Mouse (Mus musculus): ENCODE results near the gene Phf11c. TPM values are rescaled to one million over a fixed set of nuclear protein-coding genes. Genes with fewer than 3 reads are reported as not detected.
"Not testable (repeated sequence)": the region's sequence is repeated elsewhere in the genome, so short reads cannot be mapped to it uniquely, and the experiment has no call there.

The Phf11c gene
- polyA plus RNA-seq (2015; fragmentation: Nextera tagmentation; extraction: Ambion mirVana), result 4.2 and 5.8 TPM in 2 replicates

DNA sequence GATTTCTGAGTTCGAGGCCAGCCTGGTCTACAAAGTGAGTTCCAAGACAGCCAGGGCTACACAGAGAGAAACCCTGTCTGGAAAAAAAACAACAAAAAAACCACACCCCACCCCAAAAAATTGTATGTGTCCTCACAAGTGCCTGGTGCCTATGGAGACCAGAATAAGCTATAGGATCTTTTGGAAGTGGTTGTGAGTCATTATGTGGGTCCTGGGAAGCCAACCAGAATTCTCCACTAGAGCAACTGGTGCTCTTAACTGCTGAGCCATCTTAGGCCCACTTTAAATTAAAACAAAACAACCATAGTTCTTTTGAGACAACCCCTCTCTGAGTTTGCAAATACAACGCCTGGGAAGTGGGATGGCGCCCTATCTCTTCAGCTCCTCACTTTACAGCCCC lies at the start of gene Phf11c:
TSS of gene Phf11c (minus strand) at position 101 of the 400 bp plus-strand sequence.
- DNase-seq (ENCODE audit: low spot score), result no peak

DNA sequence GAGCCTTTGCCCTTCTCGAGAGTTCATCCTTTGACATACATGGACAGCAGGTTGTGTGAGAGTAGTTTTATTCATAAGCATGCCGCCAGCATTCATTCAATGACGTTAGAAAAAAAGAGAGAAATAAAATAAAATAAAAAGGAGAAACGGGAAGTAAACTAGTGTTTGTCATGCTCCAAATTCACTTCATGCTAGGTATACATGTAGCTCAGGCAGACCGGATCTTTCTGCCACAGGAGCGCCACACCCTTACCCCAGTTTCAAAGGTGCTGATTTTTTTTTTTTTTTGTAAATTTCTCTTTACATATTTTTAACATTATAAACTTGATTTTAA lies 46.3 kb upstream of the Phf11c start:
- no peak for DNase-seq (ENCODE audit: low spot score)

DNA sequence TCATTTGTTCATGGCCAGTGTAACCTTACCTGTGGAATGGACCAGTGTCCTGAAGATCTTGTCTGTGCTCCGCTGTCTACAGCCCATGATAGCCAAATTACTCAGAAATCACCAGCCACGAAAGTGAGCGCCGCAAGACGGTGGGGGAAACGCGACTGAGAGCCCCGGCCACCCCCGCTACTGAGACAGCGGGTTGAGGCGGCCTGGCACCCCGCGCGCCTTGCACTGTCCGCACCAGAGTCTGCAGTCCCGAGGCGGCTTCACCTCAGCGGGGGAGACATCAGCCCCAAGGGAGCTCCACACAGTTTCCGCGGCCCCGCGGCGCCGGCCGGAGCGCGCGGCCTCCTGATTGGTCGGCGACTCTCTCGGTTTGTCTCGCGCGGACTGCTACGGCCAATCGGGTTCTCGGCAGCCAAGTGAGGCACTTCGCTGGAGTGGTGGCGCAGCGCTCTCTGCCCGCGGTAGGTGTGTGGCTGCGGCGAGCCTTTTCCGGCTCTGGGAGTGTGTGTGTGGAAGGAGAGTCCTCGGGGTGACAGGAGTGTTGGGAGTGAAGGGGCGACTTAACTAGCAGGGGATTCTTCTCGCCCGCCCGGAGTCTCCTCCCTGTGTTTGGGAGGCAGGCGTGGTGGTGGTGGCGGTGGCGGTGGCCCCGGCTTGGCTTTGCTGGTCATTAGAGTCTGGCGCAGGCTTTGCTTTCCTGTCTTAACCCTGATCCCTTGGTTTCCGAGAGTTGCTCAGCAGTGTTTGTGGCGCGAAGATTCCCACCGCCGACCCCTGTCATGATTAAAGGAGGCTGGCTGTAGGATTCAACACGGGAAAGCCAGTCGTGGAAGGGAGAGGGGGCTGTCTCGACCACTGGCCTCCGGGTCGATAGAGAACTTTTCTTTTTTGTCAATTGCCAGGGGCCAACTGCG lies 45.6 kb upstream of the Phf11c start, which contains the start of the genes Setdb2 and Cab39l:
TSS of gene Setdb2 (minus strand) at position 327 of the 914 bp plus-strand sequence.
TSS of gene Cab39l (plus strand) at position 415 of the 914 bp plus-strand sequence.
- DNase-seq (ENCODE audit: low spot score), result peak; percentile 96

DNA sequence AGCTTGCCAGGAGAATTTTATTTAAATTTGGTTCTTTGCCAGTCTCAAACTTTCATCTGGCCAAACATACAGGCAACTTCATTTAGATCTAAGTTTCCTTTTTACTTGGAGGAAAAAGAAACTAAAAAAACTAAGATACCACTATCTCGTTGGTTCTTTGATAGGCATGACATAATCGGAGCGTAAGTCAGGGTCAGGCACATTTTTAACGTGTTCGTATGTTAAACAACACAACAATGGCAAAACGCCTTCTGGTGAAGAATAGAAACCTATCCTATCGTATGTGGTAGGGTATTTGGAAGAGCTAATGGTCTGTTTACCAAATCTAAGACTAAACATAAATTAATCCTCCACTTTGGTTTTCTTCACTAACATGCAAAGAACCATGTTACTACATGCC lies 44.9 kb upstream of the Phf11c start:
- peak; percentile 21 for DNase-seq (ENCODE audit: low spot score)

DNA sequence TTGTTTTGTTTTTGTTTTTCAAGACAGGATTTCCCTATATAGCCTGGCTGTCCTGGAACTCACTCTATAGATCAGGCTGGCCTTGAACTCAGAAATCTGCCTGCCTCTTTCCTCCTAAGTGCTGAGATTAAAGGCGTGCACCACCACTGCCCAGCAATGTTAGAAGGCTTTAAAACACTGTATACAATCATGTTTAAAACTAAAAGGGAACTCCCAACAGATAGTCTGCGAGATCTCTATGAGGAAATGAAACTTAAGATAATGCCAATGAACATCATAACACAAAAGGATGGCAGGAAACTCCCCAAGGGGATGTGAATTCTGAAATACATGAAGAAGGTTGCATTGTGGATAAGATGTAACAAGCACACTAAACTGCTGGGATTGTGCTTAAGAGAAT lies 43.3 kb upstream of the Phf11c start:
- DNase-seq (ENCODE audit: low spot score), result no peak

DNA sequence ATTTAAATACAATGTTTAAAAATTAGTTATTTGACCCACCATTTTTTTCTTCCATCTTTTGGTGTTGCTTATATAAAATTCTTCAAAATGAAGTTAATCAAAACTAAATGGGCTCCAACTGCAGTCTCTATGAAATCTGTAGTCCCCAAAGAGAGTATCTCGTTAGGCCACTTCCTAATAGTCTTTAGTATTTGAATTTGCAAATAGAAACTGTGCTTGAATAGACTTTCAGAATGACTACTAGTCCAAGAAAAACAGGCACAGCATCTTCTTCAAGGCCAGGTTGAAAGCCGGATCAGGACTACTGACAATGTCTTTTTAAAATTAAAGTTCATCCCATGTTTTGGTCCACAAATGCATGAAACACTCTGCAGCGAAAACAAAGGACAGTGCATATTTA lies 42.2 kb upstream of the Phf11c start:
- DNase-seq (ENCODE audit: low spot score), result no peak

DNA sequence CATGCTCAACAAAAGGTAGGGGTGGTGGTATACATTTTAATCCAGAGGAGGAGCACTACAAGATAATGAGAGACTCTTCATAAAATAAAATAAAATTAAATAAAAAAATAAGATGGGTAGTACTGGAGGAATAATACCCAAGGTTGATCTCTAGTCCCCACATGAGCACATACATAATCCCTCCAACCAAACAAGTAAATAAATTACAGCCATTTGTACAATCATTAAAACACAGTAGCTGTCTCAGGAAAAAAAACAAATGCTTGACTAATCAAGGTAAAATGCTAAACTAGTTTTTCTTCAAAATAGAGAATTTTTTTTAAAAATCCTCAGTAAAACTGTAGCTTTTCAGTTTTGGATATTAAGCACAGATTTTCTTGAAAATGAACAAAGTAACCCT lies 40.0 kb upstream of the Phf11c start:
- no peak for DNase-seq (ENCODE audit: low spot score)

DNA sequence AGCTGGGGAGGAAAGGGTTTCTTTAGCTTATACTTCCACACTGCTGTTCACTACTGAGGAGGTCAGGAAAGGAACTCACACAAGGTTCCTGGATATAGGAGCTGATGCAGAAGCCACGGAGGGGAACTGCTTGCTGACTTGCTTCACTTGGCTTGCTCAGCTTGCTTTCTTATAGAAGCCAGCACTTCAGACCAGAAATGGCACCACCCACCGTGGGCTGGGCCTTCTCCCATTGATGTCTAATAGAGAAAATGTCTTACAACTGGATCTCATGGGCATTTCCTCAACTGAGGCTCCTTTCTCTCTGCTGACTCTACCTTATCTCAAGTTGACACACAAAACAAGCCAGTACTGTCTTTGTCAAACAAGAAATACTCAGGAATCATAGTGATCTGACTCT lies 38.7 kb upstream of the Phf11c start:
- DNase-seq (ENCODE audit: low spot score), result no peak

DNA sequence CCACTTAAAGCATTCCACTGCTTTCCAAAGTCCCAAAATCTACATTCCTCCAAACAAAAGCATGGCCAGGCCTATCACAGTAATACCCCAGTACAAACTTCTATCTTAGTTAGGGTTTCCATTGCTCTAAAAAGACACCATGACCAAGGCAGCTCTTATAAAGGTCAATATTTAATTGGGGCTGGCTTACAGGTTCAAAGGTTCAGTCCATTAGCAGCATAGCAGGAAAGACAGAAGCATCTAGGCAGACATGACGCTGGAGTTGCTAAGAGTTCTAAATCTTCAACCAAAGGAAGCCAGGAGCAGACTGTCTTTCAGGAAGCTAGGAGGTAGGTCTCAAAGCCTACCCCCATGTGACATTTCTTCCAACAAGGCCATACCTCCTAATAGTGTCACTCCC lies 35.4 kb upstream of the Phf11c start:
- DNase-seq (ENCODE audit: low spot score), result no peak

DNA sequence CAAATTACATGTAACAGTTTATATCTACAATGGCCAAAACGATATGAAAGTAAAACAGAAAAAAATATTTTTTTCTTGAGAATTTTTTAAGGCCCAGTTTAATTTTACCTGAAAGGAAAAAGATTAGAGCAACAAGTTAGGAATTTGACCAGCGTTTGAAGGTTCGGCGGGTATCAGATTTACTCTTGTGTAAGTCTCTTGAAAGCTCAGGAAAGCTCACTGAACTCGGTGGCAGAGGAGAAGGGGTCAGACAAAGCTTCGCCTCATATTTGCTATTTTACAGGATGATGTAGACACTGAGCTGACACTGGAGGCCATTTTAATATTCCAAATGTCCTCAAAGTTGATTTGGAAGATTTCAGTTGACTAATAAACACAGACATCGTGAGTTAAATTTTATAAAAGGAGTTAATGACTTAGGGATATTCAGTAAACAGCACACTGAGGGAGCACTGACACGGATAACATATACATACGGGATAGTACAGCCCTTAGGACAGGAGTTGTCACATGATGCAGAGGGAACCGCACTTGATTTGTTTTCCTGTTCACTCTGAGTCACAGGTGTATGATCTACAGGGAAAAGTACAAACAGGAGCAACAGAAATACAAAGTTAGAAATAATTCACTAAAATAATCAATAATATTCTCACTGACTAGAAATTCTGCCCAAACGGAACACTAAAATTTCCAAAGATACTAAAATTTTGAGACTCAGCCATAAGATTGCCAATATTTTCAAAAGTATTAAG lies 27.9 kb upstream of the Phf11c start:
- DNase-seq (ENCODE audit: low spot score), result no peak

DNA sequence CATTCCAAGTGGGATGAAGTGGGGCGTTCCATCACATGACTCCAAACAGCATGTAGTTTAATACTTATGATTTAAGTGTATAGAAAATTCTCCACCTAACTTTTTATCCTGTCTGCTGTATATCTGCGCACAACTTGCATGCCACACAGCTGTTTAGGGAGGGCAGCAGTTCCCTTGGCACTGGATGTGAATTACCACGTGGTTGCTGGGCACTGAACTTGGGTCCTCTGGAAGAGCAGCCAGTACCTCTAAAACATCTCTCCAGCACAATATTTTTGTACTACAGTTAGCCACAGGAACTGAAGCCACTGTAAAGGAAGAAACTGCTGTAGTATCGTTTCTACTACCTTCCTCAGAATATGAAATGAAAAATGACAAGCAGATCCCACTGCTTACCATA lies 23.0 kb upstream of the Phf11c start:
- no peak for DNase-seq (ENCODE audit: low spot score)

DNA sequence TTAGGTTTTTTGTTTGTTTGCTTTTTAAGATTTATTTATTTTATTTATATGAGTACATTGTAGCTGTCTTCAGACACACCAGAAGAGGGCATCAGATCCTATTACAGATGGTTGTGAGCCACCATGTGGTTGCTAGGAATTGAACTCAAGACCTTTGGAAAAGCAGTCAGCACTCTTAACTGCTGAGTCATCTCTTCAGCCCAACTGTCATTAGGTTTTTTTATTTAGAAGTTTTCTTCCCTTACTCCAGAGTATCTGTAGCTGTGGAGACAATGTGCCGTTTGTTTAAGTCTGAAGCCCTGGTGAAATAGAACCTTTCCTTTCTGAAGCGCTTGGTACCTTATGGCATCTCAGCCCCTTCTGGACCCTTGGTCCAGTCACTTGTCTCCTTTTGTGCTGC lies 19.8 kb upstream of the Phf11c start:
- DNase-seq (ENCODE audit: low spot score), result not testable (repeated sequence)

DNA sequence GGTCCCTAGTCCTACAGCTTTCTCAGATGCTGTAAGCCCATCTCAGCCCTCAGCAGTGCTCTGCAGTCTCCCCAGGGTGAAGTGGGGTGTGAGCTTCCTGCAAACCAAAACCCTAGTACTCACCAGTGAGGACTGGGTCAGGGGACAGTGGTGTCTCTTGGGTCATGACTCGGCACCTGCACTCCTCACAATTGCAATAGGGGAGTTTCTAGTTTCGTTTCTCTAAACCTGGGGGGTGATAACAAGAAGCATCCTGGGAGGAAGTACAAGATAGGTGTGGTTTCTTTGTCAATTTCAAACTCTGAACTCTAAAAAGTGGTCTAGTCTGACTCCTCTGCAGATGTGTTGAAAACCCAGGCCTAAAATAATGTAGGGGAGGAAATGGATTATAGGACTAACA lies 1.8 kb upstream of the Phf11c start:
- peak; percentile 47 for DNase-seq (ENCODE audit: low spot score)

DNA sequence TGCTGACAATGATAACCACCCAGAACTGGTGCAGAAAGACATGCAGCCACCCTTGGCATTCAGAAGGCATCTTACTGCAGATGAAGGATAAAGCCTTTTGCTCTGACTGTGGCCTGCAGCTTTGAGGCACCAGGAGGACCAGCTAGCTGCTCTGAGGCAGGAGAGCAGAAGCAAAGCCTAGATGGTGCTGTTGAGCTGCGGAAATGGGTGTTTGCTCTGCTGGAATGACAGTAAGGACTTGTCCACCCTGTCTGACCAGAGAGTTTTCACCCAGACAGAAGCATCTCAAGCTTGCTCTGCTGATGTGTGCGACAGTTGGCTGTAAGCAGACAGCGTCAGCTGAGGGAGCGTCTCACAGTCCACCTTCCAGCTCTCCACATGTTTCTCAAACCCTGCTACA lies 5.0 kb downstream of the Phf11c start:
- DNase-seq (ENCODE audit: low spot score), result not testable (repeated sequence)

DNA sequence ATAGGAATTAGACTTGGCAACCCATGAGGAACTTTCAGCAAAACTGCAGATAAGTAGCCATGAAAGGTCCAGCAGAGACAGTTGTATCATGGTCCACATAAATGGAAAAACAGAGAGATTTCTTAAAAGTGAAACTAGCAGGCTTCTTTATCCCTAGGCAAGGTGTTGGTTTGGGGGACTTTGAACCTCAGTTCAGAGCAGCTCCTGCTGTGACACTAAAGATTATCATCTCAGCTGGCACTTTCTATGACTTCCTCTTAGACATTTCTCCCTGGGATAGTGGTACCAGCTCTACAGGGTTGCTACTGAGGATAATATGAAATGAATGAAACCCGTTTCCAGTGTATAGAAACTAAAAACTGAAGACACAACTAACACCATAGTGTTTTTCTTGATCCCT lies 5.6 kb downstream of the Phf11c start:
- DNase-seq (ENCODE audit: low spot score), result no peak

DNA sequence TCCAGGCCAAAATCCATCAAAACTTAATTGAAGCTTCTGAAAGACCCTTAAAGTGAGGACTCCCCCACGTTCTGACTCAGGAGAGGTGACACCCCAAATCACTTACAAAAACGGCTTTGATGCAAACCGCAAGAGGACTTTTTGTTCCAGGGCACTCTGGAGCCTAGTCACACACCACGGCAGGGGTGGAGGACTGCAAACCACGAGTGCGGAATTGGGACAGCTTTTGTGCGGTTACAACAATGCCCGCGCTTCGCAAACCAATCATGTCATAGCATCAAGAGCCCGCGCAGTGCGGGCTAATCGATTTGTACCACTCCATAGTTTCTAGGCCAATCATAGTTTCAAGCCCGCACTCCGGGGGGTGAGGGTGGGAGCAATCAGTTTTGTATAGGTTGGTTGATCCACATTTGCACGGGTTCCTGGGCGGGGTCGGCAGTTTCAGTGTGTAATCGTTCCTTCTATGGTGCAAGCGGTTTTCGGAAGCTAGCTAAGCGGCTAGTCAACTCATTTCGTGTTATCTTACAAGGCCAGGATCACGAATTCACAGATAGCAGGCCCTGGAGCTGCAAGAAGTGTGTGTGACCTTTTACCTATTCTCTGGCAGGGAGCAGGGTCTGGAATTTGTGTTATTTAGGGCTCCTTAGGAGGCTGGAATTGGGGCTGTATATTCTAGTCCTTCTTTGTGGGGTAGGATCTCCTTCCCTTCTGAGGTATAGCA lies 24.7 kb downstream of the Phf11c start:
- no peak for DNase-seq (ENCODE audit: low spot score)

DNA sequence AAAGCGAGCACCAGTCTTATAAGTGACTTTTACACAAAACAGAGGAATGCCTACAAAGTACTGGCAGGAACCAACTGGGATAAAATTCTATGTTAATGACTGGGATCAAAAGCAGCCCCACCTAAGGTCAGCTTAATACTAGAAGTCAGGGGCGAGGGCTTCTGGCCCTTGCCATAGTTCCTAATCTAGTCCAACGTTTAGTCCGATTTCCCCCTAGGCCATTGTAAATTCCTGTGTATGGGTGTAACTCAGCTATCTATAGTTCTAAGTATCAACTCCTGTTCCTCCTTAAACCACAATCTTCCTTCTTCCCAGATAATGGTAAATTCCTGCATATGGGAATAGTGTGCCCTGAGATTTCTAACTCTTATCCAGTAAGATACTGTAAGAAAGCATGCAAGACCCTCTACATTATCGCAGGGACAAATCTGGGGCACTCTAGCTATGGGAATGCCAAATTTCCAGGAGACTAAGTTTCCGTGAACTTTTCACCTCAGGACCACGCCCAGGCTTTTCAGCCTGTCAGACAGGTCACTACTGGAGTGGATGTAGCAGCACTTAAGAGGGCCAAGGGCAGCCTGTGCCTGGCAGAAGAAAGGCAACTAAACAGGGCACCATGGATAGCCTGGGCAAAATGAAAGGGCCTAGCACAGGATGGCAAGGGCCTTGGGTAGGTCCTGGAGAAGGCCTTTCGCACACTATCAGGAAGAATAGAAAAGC lies 28.6 kb downstream of the Phf11c start:
- no peak for DNase-seq (ENCODE audit: low spot score)

DNA sequence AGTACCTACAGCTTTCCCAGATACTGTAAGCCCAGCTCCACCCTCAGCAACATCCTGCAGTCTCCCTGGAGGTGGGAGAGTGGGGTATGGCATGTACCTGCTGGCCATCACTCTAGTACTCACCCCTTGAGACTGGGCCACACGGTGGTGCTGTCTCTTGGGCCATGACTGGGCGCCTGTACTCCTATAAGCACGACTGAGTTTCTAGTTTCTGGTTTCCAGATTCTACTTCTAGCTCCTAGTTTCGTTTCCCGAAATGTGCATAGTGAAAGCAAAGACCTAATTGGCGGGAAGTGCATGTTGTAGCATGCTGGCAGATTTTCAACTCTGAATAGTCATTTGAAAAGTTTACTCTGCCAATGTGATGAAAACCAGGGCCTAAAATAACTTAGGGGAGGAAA lies 29.9 kb downstream of the Phf11c start, which contains the start of gene Phf11d:
TSS of gene Phf11d (minus strand) at position 227 of the 401 bp plus-strand sequence.
- DNase-seq (ENCODE audit: low spot score), result no peak

DNA sequence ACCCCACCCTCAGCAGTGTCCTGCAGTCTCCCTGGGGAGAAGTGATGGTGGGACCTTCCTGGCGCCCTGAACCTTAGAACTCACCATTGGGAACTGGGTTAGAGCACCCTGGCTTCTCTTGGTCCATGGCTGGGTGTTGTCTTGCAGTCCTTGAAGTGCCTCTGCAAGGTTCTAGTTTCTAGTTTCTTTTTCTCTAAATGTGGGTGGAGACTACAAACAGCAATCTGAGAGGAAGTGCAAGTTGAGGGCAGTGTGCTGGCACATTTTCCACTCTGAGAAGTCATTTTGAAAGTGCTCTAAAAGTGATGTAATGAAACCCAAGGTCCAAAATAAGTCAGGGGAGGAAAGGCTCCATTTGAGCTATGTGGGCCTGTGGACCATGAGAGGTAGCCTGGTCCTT lies 54.0 kb downstream of the Phf11c start, which contains the start of gene Phf11b:
TSS of gene Phf11b (minus strand) at position 163 of the 400 bp plus-strand sequence.
- DNase-seq (ENCODE audit: low spot score), result peak; percentile 14

DNA sequence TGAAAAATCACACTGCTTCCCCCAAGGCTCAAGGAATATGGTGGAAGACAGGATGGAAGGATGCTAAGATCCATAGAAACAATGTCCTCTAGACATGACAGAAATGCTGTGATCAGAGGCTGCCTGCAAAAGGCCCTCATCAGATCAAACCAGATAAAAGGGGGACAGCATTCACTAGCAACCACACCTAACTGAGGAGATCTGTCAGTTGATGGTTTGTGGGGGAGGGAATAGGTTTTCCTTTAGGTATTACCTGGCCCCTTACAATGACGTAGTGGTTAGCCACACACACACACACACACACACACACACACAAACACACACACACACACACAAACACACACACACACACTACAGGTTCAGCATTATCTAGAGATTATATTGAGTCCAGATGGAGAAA lies 55.6 kb downstream of the Phf11c start:
- no peak for DNase-seq (ENCODE audit: low spot score)

DNA sequence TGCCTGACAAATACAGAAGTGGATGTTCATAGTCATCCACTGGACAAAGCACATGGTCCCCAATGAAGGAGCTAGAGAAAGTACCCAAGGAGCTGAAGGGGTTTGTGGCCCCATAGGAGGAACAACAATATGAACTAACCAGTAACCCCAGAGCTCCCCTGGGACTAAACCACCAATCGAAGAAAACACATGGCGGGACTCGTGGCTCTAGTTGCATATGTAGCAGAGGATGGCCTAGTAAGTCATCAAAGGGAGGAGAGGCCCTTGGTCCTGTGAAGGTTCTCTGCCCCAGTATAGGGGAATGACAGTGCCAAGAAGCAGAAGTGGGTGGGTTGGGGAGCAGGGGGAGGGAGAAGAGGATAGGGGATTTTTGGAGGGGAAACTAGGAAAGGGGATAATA lies 59.1 kb downstream of the Phf11c start:
- not testable (repeated sequence) for DNase-seq (ENCODE audit: low spot score)
